Mouse (Mus musculus) right cerebral cortex, adult 2 months (tissue): Measurements from ENCODE around the gene Gpat2.

Experiments
- DNase-seq, 2 experiments: peaks; one replicate each; pipeline ENCODE4 v3.0.0; 2021 to 2022; ENCODE audit warnings: low spot score in 2 of 2

Gpat2 gene

DNA sequence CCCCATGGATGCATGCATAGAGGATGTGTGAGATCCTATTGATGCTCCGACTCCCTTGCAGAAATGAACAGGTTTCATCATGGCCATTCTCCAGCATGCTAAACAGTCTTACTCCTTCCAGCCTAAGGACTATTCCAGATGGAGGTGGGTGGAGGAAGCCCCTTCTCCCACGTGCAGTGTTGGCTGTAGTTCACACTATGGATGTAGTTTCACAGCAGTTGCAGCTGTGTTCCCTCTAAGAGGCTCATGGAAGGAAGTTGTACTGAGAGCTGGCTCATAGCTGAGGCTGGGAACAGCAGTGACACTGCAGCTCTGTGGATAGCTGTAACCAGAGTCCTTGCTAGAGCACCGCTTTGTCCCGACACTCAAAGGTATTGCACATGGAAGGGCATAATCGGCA is 12.7 kb downstream of the Gpat2 start:
- peak; percentile 27 to 41 for DNase-seq

- peak; percentile 93 to 94 for DNase-seq
Measured at GRCm38 (mm10) chr2:127444055-127444789, 19.2 kb downstream of the Gpat2 start, which contains the start of gene Fahd2a. Fahd2a (minus strand) TSS chr2:127444565.

DNA sequence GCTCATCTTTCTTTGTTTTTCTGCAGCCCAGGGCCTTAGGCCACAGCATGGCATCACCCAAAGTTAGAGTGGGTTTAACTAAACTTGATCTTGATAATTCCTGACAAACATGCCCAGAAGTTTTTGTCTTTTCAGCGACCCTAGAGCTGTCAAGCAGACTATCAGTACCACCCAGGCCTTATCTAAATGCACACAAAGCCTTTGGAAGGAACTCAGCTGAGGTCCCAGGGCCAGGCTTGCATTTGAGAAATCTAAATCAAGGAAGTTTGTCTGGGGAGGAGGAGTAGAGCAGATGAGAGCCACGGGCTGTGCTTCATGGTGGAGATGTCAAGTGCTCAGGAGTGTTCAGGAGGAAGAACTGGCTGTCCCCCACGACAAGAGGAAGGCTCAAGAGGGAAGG is 21.8 kb downstream of the Gpat2 start:
- no peak for DNase-seq

DNA sequence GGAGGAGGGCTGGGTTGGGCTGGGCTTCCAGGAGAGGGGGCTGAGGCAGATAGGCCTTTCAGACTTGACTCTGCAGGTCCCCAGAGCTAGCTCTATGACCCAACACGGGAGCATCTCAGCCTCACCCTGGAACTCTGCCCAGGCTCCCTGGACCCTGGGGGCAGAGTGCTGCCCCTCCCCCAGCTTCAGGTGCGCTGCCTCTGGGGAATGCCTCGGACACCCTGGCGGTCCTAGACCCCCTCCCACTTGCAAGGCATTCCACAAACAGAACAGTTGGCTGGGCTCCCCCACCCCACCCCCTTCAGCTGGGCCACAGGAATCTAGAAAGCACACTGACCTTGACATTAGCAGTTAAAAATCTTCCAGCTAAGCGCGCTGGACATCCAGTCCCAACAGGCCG is 24.7 kb downstream of the Gpat2 start:
- no peak for DNase-seq

GRCm38 (mm10) chr2:127451748-127452147 is 26.7 kb downstream of the Gpat2 start:
- DNase-seq, result no peak

DNA sequence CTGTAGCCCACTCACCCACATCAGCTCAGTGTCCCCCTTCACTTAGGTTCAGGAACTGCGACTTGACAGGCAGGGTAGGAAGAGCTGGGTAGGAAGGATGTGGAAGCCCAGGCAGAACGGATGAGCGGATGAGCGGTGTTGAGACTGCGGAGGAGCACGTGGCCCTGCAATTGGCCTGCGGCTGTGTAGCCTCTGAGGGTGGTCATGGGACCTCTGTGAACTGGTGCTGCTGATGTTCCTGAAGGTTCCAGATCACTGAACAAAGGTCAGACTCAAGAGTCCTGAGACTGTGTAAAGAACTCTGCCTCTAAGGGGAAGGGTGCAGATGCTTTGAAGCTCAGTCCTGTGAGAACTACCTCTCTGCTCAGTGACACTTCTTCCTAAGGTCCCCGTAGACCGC is 28.1 kb downstream of the Gpat2 start:
- DNase-seq, result no peak

GRCm38 (mm10) chr2:127453764-127454163 is 28.8 kb downstream of the Gpat2 start:
- DNase-seq, result peak; percentile 81 to 85

DNA sequence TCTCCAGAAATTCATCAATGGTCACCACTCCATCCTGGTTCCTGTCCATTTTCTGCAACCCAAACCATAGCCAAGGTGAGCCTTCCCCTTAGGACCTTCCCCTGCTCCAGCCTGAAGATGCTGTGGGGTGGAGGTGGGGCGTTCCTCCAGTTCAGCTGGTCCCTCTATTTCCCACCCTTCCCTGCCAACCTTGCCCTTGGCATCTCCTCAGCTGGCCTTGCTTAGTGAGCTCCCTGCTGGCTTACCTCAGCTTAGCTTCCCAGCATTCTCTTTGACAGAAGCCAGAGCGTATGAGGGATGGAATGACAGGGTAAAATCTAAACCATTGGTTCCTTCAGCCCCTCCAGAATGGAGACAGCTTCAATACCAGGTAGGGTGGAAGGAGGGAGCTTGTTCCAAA is 34.3 kb downstream of the Gpat2 start:
- DNase-seq, result no peak

DNA sequence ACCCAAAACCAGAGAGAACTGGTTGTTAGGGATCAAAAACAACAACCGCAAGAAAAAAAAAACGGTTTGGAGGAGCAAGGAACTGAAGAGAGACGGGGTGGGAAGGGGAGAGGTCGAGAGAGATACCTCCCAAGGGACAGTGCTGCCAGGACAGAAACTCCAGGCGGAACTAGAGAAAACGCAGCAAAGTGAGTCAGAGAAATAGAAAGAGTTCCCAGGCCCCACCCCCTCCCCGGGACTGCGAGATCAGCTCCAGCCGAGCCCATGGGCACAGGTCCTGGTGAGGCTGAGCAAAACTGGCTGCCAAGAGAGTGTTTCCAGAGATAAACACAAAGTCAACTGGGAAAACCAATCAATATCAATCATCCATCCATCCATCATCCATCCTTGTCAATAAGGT is 36.4 kb downstream of the Gpat2 start:
- no peak for DNase-seq

- DNase-seq, result peak; percentile 65 to 70
Measured at GRCm38 (mm10) chr2:127462314-127462713, 37.3 kb downstream of the Gpat2 start.

- no peak for DNase-seq
Measured at GRCm38 (mm10) chr2:127470183-127470582, 45.2 kb downstream of the Gpat2 start.

- no peak for DNase-seq
Measured at GRCm38 (mm10) chr2:127470661-127471060, 45.7 kb downstream of the Gpat2 start.

- DNase-seq, result no peak
Measured at GRCm38 (mm10) chr2:127471281-127471680, 46.3 kb downstream of the Gpat2 start.

DNA sequence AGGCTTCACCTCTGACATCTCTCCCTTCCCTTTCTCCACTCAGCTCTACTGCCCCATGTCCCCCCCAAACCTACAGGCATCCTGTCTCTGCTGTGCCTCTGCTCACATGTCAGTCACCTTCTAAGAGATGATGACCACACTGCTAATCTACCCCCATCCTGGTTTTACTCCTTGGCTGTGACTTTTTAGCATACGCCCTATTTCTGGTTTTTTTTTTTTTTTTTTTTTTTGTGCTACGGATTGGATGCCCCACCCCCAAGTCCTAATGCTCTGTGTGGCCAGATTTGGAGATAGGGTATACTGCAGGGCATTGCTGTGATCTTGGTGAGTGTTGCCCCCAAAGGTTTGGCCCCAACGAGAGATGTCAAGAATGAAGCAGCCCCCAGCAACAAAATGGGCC is 47.3 kb downstream of the Gpat2 start:
- no peak for DNase-seq

DNA sequence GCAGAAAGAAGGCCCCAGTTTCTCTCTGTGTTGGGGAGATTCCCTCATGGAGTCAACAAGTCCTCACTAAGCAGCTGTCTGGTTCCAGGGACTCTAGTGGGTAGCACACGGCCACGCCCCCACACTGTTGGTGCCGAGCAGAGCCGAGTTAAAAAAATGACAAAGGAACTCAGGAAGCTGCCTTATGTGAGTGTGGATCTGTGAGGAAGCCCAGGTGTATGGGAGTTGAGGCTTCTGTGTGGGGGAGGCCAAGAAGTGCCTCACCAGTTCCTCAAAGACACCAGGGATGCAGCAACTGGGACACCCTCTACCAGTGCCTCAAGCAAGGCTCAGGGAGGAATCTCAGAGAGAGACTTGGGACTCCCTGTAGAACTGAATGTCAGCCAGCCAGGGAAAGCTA is 54.2 kb downstream of the Gpat2 start:
- peak; percentile 47 to 48 for DNase-seq

- no peak for DNase-seq
Measured at GRCm38 (mm10) chr2:127479763-127480162, 54.8 kb downstream of the Gpat2 start.

GRCm38 (mm10) chr2:127481841-127482532 is 57.0 kb downstream of the Gpat2 start:
- DNase-seq, result no peak

- DNase-seq, result peak; percentile 38 to 46
Measured at GRCm38 (mm10) chr2:127482533-127482911, 57.5 kb downstream of the Gpat2 start.

DNA sequence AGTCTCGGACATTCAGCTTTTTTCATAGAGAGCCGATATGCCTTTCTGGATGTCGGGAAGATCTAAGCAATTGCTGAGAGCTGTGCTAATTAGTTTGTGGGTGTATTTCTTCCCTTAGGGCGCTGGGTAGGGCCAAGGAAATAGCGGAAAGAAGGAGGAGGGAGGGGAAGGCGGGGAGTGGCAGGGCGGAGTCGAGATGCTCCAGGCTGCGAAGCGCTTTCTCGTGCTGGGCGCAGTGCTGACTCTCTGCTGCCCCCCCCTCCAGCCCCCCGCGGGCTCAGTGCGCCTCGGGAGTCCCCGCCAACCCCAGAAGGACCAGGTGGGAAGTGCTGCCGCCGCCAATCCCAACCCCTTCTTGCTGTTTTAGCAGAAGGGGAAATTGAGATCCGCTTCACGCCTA is 58.0 kb downstream of the Gpat2 start:
- DNase-seq, result peak in 1 of 2 experiments; percentile 33

DNA sequence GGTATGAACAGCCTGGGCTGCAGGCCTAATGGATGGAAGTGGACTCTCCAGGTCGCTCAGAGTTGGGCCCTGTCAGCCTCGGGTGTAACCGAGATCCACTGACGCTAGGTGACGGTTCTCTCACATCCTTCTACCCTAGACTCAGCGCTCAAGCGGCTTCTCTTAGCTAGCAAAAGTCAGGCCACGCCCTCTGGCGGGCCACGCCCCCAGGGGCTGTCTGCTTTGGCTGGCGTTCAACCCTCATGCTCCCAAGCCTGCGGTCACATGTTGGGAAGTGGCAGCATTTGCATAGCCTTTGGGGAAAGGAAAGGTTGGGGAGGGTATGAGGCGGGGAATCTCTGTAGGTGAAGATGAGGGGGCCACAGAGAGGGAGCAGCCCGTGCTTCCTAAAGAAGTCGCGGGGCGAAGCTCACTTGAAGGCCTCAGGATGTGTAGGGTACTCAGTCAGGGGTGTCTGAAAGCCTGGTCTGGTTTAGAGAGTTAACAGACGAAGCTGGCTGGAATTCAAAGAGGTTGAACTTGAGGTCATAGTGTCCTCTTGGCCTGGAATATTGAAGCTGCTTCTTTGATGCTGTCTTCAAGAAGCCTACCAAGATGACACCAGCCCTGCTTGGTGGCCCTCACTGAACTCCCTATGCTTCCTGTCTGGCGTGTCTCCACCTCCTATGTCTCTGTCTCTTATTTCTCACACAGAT is 59.6 kb downstream of the Gpat2 start:
- DNase-seq, result no peak
